Mouse (Mus musculus) layer of hippocampus, postnatal 25 days (tissue): ENCODE data around the gene Oprm1. TPM values are rescaled to one million over a fixed set of nuclear protein-coding genes. Genes with fewer than 3 reads are reported as not detected.

Experiments used
- DNase-seq, 2 experiments: peaks; one replicate each; pipeline ENCODE4 v3.0.0; 2022; ENCODE audit warnings: mixed read lengths in 2 of 2, low spot score in 1 of 2; ENCODE audit errors: extremely low spot score in 1 of 2
- total RNA-seq, 2 experiments: library from RNA; stranded (reverse); gene quantifications; 2 replicates each; pipeline ENCODE4 v1.2.3; 2021

Gene Oprm1
- total RNA-seq, 2 experiments from 2014 or later = 4.7 to 5.0 TPM

GRCm38 (mm10) chr10:7025028-7025427 is 266.7 kb downstream of the Oprm1 start:
- DNase-seq = no peak

GRCm38 (mm10) chr10:7033459-7033858 is 275.2 kb downstream of the Oprm1 start:
- DNase-seq = no peak

- no peak for DNase-seq
These were observed 277.2 kb downstream of the Oprm1 start for GRCm38 (mm10) chr10:7035547-7035946.

- no peak for DNase-seq
These were observed 278.9 kb downstream of the Oprm1 start for GRCm38 (mm10) chr10:7037194-7037593.

- no peak for DNase-seq
These were observed 282.7 kb downstream of the Oprm1 start for GRCm38 (mm10) chr10:7041032-7041431.

- DNase-seq = no peak
These were observed 285.6 kb downstream of the Oprm1 start for GRCm38 (mm10) chr10:7043896-7044295.

GRCm38 (mm10) chr10:7047288-7047918 is 289.1 kb downstream of the Oprm1 start:
- no peak for DNase-seq

- no peak for DNase-seq
These were observed 289.6 kb downstream of the Oprm1 start for GRCm38 (mm10) chr10:7047919-7048291.

- DNase-seq = no peak
These were observed 291.6 kb downstream of the Oprm1 start for GRCm38 (mm10) chr10:7049901-7050300.

- DNase-seq = no peak
These were observed 294.2 kb downstream of the Oprm1 start, which contains the start of gene Ipcef1 for GRCm38 (mm10) chr10:7052315-7053017. Ipcef1 (minus strand) TSS chr10:7052478.

GRCm38 (mm10) chr10:7054560-7055205 is 296.4 kb downstream of the Oprm1 start:
- no peak for DNase-seq

GRCm38 (mm10) chr10:7057546-7057945 is 299.2 kb downstream of the Oprm1 start:
- DNase-seq = no peak

- no peak for DNase-seq
These were observed 302.0 kb downstream of the Oprm1 start for GRCm38 (mm10) chr10:7060326-7060725.

- DNase-seq = no peak
These were observed 304.7 kb downstream of the Oprm1 start for GRCm38 (mm10) chr10:7062993-7063392.

GRCm38 (mm10) chr10:7063752-7064457 is 305.6 kb downstream of the Oprm1 start:
- DNase-seq = no peak

- no peak for DNase-seq
These were observed 310.3 kb downstream of the Oprm1 start for GRCm38 (mm10) chr10:7068608-7069007.

GRCm38 (mm10) chr10:7069090-7069489 is 310.8 kb downstream of the Oprm1 start:
- no peak for DNase-seq

- DNase-seq = no peak
These were observed 312.0 kb downstream of the Oprm1 start for GRCm38 (mm10) chr10:7070100-7070835.

- DNase-seq = no peak
These were observed 312.6 kb downstream of the Oprm1 start for GRCm38 (mm10) chr10:7070924-7071323.

- no peak for DNase-seq
These were observed 315.9 kb downstream of the Oprm1 start for GRCm38 (mm10) chr10:7074231-7074630.
